Mouse (Mus musculus): ENCODE measurements around the gene Fgf4. TPM values are rescaled to one million over a fixed set of nuclear protein-coding genes. Genes with fewer than 3 reads are reported as not detected.

Gene Fgf4
- polyA plus RNA-seq (2016; fragmentation: Nextera tagmentation; extraction: Ambion mirVana) = 0.08 and 0.15 TPM in 2 replicates

GRCm38 (mm10) chr7:144847067-144847466 is at the start of gene Fgf4:
TSS of gene Fgf4 (plus strand) at chr7:144847367.
- Histone ChIP-seq H3K27ac (no peak within 1 kb of the TSS), H3K27me3 (peaks cover 16% of the 10 kb centered on the region), H3K36me3 (no peaks in the 10 kb centered on the region), H3K4me1 (no peaks in the 10 kb centered on the region), H3K4me2 (replicated peaks) (no peak within 1 kb of the TSS), H3K4me3 (no peak within 1 kb of the TSS), H3K9ac (no peak within 1 kb of the TSS), H3K9me3 (no peaks in the 10 kb centered on the region)
- ATAC-seq (ENCODE audit: insufficient number of reproducible peaks, insufficient read depth, low FRiP score, low TSS enrichment) = no peak

DNA sequence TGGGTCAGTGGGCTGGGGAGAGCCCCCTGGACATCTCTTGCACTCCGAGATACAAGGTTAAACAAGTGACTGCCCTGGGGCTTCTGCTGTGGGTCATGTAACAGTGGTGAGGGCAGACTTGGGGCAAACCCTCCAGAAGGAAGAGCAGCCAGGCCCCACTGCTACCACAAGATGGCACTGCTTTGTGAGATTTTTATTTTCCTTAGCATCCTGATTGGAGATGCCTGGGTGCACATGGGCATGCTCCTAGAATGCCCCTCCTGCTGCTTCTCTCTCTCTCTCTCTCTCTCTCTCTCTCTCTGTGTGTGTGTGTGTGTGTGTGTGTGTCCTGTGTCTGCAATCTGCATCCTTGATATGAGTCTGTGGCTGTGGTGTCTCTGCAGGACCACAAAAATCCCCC is 48.7 kb upstream of the Fgf4 start:
- no peak overlapping the region for H3K4me2 ChIP-seq (replicated peaks)
- no peak overlapping the region for H3K4me3 ChIP-seq
- no peak for ATAC-seq (ENCODE audit: insufficient number of reproducible peaks, insufficient read depth, low FRiP score, low TSS enrichment)
- no peaks in the 10 kb centered on the region for H3K36me3 ChIP-seq
- no peak overlapping the region for H3K9ac ChIP-seq
- 19% methylated on average over 1 of the region's 1 CpGs for WGBS
- no peaks in the 10 kb centered on the region for H3K9me3 ChIP-seq
- no peak overlapping the region for H3K27ac ChIP-seq
- no peaks in the 10 kb centered on the region for H3K4me1 ChIP-seq
- peaks cover 13% of the 10 kb centered on the region for H3K27me3 ChIP-seq

DNA sequence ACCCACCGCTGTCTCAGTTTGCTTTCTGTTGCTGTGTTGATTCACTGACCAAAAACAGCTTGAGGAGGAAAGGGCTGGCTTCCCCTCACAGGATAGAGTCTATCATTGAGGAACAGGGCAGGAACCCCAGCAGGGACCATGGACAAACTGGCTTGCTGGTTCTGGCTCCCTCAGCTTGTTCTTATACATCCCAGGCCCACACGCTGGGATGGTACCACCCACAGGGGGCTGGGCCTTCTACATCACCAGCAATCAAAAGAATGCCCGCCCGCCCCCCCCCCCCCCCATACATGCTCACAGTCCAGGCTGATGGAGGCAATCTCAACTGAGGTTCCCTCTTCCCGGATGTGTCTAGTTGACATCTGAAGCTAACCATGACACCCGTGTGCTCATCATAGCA is 40.1 kb upstream of the Fgf4 start:
- H3K9ac ChIP-seq = no peak overlapping the region
- no peaks in the 10 kb centered on the region for H3K36me3 ChIP-seq
- no peak overlapping the region for H3K4me3 ChIP-seq
- 66% methylated on average over 6 of the region's 6 CpGs for WGBS
- no peaks in the 10 kb centered on the region for H3K9me3 ChIP-seq
- ATAC-seq (ENCODE audit: insufficient number of reproducible peaks, insufficient read depth, low FRiP score, low TSS enrichment) = no peak
- H3K4me1 ChIP-seq = 0 out of 2 replicates have a peak, but pooled peaks cover 4% of the 10 kb centered on the region
- H3K27me3 ChIP-seq = 0 out of 2 replicates have a peak, but pooled peaks cover 2% of the 10 kb centered on the region
- no peak overlapping the region for H3K27ac ChIP-seq
- no peak overlapping the region for H3K4me2 ChIP-seq (replicated peaks)

GRCm38 (mm10) chr7:144807976-144808577 is 39.1 kb upstream of the Fgf4 start:
- H3K9me3 ChIP-seq = no peaks in the 10 kb centered on the region
- no peak overlapping the region for H3K9ac ChIP-seq
- ATAC-seq (ENCODE audit: insufficient number of reproducible peaks, insufficient read depth, low FRiP score, low TSS enrichment) = no peak
- H3K4me2 ChIP-seq (replicated peaks) = no peak overlapping the region
- H3K27me3 ChIP-seq = 0 out of 2 replicates have a peak, but pooled peaks cover 2% of the 10 kb centered on the region
- no peak overlapping the region for H3K4me3 ChIP-seq
- no peak overlapping the region for H3K27ac ChIP-seq
- H3K36me3 ChIP-seq = no peaks in the 10 kb centered on the region
- 62% methylated on average over 4 of the region's 4 CpGs for WGBS
- H3K4me1 ChIP-seq = 0 out of 2 replicates have a peak, but pooled peaks cover 4% of the 10 kb centered on the region

GRCm38 (mm10) chr7:144811521-144811920 is 35.6 kb upstream of the Fgf4 start:
- no peak overlapping the region for H3K4me2 ChIP-seq (replicated peaks)
- H3K27ac ChIP-seq = no peak overlapping the region
- H3K27me3 ChIP-seq = 0 out of 2 replicates have a peak, but pooled peaks cover 2% of the 10 kb centered on the region
- H3K9me3 ChIP-seq = no peaks in the 10 kb centered on the region
- H3K9ac ChIP-seq = no peak overlapping the region
- H3K4me3 ChIP-seq = no peak overlapping the region
- 0 out of 2 replicates have a peak, but pooled peaks have one; percentile 44 for ATAC-seq (ENCODE audit: insufficient number of reproducible peaks, insufficient read depth, low FRiP score, low TSS enrichment)
- H3K36me3 ChIP-seq = no peaks in the 10 kb centered on the region
- WGBS = 37% methylated on average over 4 of the region's 4 CpGs
- H3K4me1 ChIP-seq = 0 out of 2 replicates have a peak, but pooled peaks cover 4% of the 10 kb centered on the region

GRCm38 (mm10) chr7:144821901-144822300 is 25.3 kb upstream of the Fgf4 start:
- H3K27ac ChIP-seq = no peak overlapping the region
- no peak overlapping the region for H3K4me2 ChIP-seq (replicated peaks)
- ATAC-seq (ENCODE audit: insufficient number of reproducible peaks, insufficient read depth, low FRiP score, low TSS enrichment) = no peak
- H3K9me3 ChIP-seq = peaks cover 4% of the 10 kb centered on the region; the same call in 1 of the 2 replicates
- H3K27me3 ChIP-seq = peaks cover 10% of the 10 kb centered on the region; the same call in 1 of the 2 replicates
- no peak overlapping the region for H3K9ac ChIP-seq
- WGBS = 52% methylated on average over 7 of the region's 7 CpGs
- no peaks in the 10 kb centered on the region for H3K4me1 ChIP-seq
- no peaks in the 10 kb centered on the region for H3K36me3 ChIP-seq
- no peak overlapping the region for H3K4me3 ChIP-seq

DNA sequence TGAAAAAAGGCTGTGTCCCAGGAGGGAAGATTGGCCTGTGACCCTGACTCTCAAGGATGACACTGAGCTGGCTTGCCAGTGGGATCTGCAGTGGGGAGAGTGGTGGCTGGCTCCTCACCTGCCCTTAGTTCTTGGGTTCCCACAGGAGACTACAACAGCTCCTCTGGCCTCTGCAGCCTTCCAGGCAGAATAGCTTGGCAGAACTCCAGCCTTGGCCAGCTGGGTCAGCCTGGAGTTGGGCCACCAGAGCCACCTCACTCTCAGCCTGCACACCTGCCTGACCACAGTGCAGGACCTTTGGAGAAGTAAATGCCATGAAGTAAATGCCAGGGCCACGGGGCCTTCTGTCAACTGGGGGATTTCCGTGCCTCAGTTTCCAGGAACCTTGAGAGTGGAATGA is 23.2 kb upstream of the Fgf4 start:
- Histone ChIP-seq H3K9ac (no peak overlapping the region), H3K36me3 (no peaks in the 10 kb centered on the region), H3K4me3 (no peak overlapping the region), H3K27me3 (peaks cover 11% of the 10 kb centered on the region; the same call in 1 of the 2 replicates), H3K27ac (no peak overlapping the region), H3K9me3 (no peaks in the 10 kb centered on the region), H3K4me2 (replicated peaks) (no peak overlapping the region), H3K4me1 (no peaks in the 10 kb centered on the region)
- 92% methylated on average over 2 of the region's 2 CpGs for WGBS
- no peak for ATAC-seq (ENCODE audit: insufficient number of reproducible peaks, insufficient read depth, low FRiP score, low TSS enrichment)

DNA sequence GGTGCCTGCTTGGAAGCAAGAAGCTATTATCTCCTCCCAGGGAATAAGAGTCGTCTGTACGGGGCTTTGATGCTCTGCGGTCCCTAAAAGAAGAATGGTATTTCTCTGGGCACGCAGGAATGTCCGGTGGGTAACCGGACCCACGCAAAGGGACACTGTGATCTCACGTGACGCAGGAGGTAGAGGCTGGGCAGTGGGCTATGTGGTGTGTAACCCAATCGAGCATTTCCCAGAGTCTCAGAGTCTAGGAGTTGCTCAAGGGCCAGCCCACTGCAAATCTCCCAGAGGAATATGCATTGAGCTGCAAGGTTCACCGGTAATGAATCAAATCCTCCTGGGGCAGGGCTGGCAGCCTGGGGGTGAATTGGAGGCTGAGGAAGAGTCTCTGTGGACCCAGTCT is 18.8 kb upstream of the Fgf4 start:
- Histone ChIP-seq H3K27ac (no peak overlapping the region), H3K9me3 (no peaks in the 10 kb centered on the region), H3K4me2 (replicated peaks) (no peak overlapping the region), H3K4me3 (no peak overlapping the region), H3K36me3 (no peaks in the 10 kb centered on the region), H3K4me1 (no peaks in the 10 kb centered on the region), H3K9ac (no peak overlapping the region), H3K27me3 (peaks cover 11% of the 10 kb centered on the region)
- 53% methylated on average over 11 of the region's 11 CpGs for WGBS
- no peak for ATAC-seq (ENCODE audit: insufficient number of reproducible peaks, insufficient read depth, low FRiP score, low TSS enrichment)

- peaks cover 8% of the 10 kb centered on the region; the same call in 1 of the 2 replicates for H3K4me1 ChIP-seq
- no peak for ATAC-seq (ENCODE audit: insufficient number of reproducible peaks, insufficient read depth, low FRiP score, low TSS enrichment)
- peak within 1 kb of the TSS; percentile 40 for H3K4me3 ChIP-seq
- peaks cover 84% of the 10 kb centered on the region for H3K27me3 ChIP-seq
- no peaks in the 10 kb centered on the region for H3K36me3 ChIP-seq
- H3K4me2 ChIP-seq (replicated peaks) = peak within 1 kb of the TSS; percentile 66
- H3K9me3 ChIP-seq = no peaks in the 10 kb centered on the region
- no peak within 1 kb of the TSS for H3K27ac ChIP-seq
- WGBS = 2% methylated on average over 43 of the region's 43 CpGs
- H3K9ac ChIP-seq = no peak within 1 kb of the TSS
Measured at GRCm38 (mm10) chr7:144837891-144838488, 9.2 kb upstream of the Fgf4 start, which contains the start of gene Fgf3. TSS of gene Fgf3 (plus strand) at chr7:144838083.

DNA sequence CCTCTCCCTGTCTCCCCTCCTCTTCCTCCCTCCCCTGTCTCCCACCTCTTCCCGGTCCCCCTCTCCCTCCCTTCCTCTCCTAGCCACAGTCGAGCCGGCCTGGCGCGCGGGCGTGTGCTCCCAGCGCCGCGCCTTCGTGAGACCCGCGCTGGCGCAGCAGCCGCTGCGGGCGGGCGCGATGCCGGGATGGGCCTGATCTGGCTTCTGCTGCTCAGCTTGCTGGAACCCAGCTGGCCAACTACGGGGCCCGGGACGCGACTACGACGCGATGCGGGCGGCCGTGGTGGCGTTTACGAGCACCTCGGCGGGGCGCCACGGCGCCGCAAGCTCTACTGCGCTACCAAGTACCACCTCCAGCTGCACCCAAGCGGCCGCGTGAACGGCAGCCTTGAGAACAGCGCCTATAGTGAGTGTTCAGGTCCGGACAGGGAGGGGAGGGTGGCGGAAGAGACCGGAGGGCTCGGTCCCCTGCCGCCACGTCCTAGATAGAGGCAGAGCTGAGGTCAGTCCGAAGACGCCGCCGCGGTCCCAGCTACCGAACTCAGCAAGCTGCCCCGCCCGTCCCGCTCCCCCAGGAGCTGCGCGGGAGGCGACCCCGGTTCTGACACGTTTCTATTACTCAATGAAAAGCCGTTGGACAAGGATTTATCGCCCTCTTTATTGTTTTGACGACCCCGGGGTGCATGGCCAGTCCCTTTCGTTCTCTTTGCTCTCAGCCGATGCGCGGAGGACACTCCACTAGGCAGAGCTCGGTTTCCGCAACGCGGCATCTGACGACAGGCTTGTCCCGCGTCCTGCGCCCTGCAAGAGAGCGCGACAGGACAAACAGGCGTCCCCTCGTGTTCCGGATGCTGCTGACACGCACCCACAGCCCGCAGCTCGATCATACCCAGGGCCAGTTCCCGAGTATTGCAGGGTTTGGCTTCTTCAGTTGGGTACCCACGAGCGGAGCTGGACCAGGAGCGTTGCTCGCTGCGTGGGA is 8.4 kb upstream of the Fgf4 start:
- Histone ChIP-seq H3K9me3 (no peaks in the 10 kb centered on the region), H3K27ac (no peak overlapping the region), H3K9ac (no peak overlapping the region), H3K27me3 (peaks cover 84% of the 10 kb centered on the region), H3K4me2 (replicated peaks) (peak overlapping the region; percentile 66), H3K4me1 (peaks cover 8% of the 10 kb centered on the region; the same call in 1 of the 2 replicates), H3K4me3 (peak overlapping the region; percentile 40), H3K36me3 (no peaks in the 10 kb centered on the region)
- WGBS = under 1% methylated on average over 94 of the region's 94 CpGs
- ATAC-seq (ENCODE audit: insufficient number of reproducible peaks, insufficient read depth, low FRiP score, low TSS enrichment) = no peak

GRCm38 (mm10) chr7:144846158-144846557 is 1.0 kb upstream of the Fgf4 start:
- Histone ChIP-seq H3K4me1 (no peaks in the 10 kb centered on the region), H3K27ac (no peak overlapping the region), H3K36me3 (no peaks in the 10 kb centered on the region), H3K9ac (no peak overlapping the region), H3K4me3 (no peak overlapping the region), H3K9me3 (no peaks in the 10 kb centered on the region), H3K4me2 (replicated peaks) (no peak overlapping the region), H3K27me3 (peaks cover 23% of the 10 kb centered on the region)
- WGBS = 17% methylated on average over 4 of the region's 4 CpGs
- ATAC-seq (ENCODE audit: insufficient number of reproducible peaks, insufficient read depth, low FRiP score, low TSS enrichment) = no peak

Data from embryonic facial prominence, embryonic 12.5 days (tissue).